Mouse (Mus musculus) layer of hippocampus, adult 8-10 months (tissue): Measurements from ENCODE around the gene Cuzd1. TPM values are rescaled to one million over a fixed set of nuclear protein-coding genes. Genes with fewer than 3 reads are reported as not detected.

ENCODE experiments used
- DNase-seq, 2 experiments: peaks; one replicate each; pipeline ENCODE4 v3.0.0; 2022; ENCODE audit warnings: low spot score in 2 of 2
- total RNA-seq, 4 experiments: library from RNA; stranded (reverse); gene quantifications; 2 replicates each; pipeline ENCODE4 v1.2.4; 2022

Cuzd1 gene
- under 1 TPM in 1 of 4 experiments, not detected in 3; 0.16 TPM for total RNA-seq

- DNase-seq = no peak
These were observed at the start of gene Cuzd1 for GRCm38 (mm10) chr7:131322192-131322591. Gene Cuzd1, minus strand, starts transcription at chr7:131322292.

GRCm38 (mm10) chr7:131371470-131371860 lies 49.4 kb upstream of the Cuzd1 start:
- no peak for DNase-seq

DNA sequence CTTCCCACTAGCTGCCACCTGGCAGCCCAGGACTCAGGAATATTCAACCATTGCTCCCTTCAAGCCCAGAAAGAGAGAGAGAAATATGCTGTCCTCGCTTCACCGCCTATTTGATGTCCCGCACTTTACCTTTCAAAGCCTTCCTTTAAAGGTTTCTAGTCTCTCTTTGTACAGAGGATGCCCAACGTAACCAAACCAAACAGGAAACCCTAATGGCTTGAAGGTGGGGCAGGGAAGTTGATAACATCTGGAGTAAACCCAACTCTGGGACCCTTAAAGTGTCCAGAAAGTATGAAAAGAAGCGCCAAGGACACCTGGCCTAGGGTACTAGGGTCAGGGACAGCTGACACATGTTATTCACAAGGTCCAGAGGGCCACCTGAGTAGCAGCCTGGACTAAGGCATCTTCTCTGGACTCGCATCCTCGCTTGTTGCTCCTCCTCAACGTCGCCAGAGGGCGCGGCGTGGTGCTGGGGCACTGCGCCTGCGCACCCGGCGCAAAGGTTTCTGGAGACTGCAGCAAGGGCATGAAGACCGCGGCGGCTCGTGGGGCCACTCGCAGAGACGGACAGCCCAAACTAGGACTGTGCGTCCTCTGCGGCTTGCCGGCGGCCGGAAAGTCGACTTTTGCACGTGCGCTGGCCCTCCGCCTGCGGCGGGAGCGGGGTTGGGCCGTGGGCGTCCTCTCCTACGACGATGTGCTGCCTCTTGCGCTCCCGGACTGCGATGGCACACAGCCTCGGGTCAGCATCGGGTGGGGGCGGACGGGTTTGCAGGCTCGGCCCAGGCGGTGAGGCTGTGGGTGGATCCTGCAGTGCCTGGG lies 48.8 kb upstream of the Cuzd1 start, which contains the start of gene Pstk:
TSS of gene Pstk (plus strand) at position 494 of the 822 bp plus-strand sequence.
- DNase-seq = peak; percentile 85 to 89

DNA sequence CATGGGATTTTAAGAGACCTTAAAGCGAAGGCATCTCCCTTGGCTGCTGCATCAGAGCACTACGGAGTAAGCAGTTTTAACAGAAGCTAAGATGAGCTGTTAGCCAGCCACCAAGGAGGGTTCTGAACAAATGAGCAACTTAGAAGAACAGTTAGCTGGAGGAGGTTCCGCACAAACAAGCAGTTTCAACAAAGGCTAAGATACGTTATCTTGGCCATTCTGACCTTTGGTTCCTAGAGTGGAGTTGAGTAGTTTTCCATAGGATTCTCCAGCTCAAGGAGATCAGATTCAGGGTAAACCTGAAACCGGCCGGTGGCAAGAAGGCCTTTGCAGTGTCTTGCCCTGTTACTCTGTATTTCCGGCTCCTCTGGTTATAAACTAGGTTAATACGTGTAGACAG lies 42.0 kb upstream of the Cuzd1 start:
- DNase-seq = no peak

- peak; percentile 93 for DNase-seq
These were observed 40.7 kb upstream of the Cuzd1 start, which contains the start of gene 2310057M21Rik for GRCm38 (mm10) chr7:131362615-131363300. Gene 2310057M21Rik, minus strand, starts transcription at chr7:131362759.

GRCm38 (mm10) chr7:131362269-131362614 lies 40.1 kb upstream of the Cuzd1 start:
- DNase-seq = no peak

- DNase-seq = no peak
These were observed 34.0 kb upstream of the Cuzd1 start for GRCm38 (mm10) chr7:131356105-131356504.

GRCm38 (mm10) chr7:131345856-131346541 lies 23.9 kb upstream of the Cuzd1 start:
- peak in 1 of 2 experiments; percentile 8 for DNase-seq

DNA sequence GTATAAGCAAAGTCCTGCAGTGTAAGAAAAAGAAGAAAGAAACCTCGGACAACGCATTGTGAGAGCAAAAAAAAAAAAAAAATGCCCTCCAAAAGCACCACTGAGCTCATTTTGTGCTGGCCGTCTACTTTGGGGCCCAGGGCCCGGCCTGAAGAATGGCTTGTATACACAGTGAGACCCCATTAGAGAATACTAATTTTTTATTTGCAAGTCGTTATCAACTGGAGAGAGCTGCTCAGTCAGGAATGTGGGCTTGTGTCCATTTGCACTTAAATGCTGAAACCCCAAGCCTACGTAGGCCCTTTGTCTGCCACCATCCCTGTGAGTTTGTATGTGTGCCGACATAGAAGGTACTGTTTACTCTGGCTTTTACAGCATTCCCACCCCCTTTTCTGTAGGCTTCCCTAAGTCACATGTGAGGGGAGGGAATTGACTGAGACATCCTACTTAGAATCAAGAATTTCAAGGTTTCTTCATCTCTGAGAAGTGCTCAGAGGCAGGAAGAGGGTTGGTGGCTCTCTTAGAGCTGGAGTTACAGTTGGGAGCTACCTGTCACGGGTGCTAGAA lies 15.5 kb upstream of the Cuzd1 start:
- no peak for DNase-seq

DNA sequence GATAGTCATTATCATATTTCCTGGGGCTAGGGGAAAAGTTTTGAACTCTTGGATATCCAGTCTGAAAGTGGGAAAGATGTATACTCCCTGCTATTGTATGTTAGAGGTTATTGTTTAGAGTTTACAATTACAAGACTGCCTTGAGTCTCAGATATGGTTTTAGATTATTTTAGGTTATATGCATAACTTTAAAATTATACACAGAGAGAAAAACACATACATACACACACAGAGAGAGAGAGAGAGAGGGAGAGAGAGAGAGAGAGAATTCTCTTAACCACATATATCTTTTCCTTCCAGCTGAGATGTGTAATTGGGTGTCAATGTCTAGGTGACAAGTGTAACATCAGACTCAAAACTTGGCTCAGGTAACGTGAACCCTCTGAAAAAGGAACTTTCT lies 11.5 kb upstream of the Cuzd1 start, which contains the start of gene Fam24a:
TSS of gene Fam24a (plus strand) at position 301 of the 400 bp plus-strand sequence.
- no peak for DNase-seq

GRCm38 (mm10) chr7:131331688-131332087 lies 9.6 kb upstream of the Cuzd1 start:
- no peak for DNase-seq

DNA sequence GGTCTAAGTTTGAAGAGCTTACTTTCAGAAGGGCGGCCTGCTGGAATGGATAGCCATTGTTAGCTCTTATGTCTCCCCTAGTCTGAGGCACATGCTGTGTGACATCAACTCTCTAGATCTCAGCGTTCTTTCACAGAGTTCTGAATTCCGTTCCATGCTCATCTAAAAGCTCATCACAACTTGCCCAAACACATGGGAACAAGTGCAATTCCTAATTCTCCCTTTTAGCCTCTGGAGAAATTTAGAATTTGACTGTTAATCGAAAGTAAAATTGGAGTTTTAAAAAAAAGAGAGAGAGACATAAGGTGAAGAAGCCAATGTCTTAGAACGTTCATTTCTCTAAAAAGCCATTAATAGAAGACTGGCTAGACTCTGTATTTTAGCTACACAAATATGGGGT lies 7.3 kb upstream of the Cuzd1 start, which contains the start of gene Fam24b:
TSS of gene Fam24b (minus strand) at position 101 of the 400 bp plus-strand sequence.
- DNase-seq = no peak

DNA sequence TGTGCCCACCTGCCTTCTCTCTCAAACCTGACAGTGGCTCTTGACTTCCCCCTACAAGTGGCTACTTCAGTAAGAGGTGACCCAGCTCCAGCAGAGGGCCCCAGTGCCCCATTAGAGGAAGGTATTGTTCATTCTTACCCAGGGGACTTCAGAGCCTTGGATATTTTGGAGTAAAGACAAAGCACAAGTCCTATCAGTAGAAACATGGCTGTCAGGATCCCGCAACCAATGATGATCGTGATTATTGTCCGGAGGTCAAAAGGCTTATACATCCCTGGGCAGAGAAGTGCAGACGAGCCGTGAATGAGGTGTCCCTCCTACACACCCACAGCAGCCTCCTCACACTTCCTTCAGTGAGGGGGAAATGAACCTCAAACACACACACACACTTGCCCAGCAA lies 5.0 kb upstream of the Cuzd1 start:
- no peak for DNase-seq

DNA sequence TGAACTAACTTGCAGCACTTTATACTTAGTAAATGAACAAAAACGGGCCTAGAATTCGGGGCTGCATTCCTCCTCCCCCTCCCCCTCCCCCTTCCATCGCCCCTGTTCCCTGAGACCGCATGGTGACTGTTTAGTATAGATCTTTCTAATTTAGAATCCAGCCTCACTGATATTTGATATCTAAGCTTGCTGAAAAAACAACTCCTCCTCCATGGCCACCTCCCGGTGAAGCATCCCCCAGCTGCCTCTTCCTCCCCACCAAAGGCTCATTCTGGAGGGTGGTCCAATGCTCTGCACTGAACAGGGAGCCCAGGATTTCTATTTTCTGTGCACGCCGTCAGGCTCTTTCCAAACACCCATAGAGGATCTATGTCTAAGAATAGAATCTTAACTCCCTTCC lies 3.8 kb downstream of the Cuzd1 start:
- DNase-seq = no peak

DNA sequence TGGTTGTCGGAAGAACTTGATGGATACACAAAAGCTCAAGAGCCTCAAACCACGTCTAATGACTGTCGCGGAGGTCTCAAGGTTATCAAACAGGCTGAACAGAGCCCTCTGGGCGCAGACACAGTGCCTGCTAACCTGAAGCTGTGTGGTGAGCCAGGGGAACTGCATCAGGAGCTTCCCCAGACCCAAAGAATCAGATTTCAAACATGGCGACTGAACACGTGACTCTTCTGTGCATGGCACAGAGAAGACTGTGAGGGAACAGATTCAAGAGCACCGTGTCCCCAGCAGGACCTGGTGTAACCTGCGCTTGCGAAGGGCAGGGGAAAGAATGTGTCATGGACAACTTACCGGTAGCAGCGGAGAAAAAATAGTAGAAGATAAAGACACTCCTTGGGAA lies 4.5 kb downstream of the Cuzd1 start:
- DNase-seq = no peak

- no peak for DNase-seq
These were observed 7.6 kb downstream of the Cuzd1 start for GRCm38 (mm10) chr7:131314493-131314892.

DNA sequence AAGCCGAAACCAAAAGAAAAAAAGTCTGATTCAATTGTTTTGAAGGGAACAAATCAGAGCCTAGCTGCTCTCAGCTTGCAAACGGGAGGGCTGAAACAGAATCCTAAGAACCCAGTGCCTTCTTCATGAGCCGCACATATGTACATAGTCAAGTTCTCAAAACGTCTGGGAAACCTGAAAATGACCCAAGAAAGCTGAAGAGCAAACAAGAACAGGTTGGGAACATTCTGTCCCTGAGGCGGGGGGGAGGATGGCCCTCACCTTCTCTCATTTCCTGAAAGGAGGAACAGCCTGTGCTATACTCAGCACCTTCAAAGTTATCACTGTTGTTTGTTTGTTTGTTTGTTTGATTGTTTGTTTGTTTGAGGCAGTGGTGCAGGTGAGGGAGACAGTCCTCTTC lies 15.4 kb downstream of the Cuzd1 start:
- DNase-seq = no peak

DNA sequence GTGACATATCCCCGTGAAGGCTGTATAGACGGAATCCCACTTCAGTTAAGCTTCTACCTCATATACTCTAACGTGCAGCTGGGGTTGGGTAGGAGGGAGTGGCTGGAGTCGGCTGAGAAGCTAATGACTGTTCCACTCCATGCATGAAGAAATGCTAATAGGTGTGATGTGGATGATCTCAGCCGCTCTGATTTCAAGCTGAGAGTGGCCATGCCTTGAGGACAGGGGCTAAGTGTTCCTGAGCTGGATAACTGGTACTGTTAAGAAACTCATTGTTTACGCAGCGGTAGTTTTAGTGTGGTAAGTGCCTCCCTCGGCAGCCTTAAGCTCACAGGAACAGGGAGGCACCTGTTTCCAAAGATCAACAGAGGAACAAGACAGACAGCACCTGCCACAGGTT lies 18.8 kb downstream of the Cuzd1 start:
- DNase-seq = no peak

DNA sequence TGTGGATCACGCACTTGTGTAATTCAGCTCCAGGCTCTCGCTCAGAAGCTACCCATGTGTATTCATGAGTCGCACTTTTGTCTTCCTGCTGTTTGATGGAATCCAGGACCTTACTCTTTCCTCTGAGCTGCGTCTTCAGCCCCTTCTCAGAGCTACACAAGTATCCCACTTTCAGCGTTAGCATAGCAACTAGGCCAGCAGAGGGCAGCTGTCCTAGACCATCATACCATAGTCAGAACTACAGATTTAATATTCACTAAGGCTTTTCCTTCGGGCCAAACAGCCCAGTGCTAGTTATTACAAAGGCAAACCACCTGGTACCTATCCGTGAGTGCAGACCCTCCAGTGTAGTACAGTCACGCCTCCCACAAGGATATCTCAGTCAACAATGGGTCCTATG lies 24.9 kb downstream of the Cuzd1 start:
- DNase-seq = no peak

- no peak for DNase-seq
These were observed 56.2 kb downstream of the Cuzd1 start for GRCm38 (mm10) chr7:131265851-131266250.

DNA sequence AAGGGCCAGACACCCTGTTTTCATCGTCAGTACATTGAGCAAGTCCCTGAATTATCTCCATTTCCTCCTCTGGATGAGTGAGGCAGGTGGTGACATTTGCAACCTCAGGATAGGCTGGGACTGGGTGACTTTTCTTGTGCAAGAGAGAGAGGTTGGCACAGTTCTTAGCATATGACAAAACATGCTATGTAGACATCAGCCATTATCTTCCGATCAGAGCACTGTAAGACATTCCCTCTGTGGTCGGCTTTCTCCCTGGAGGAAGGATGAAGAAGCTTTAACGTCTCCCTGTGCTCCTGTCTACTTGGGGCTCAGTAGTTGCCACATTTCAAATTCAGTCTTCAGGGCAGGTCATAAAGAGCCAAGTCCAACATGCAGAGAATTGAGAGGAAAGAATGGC lies 57.8 kb downstream of the Cuzd1 start:
- DNase-seq = no peak

- peak; percentile 69 to 72 for DNase-seq
These were observed 61.1 kb downstream of the Cuzd1 start for GRCm38 (mm10) chr7:131260946-131261345.
